Mouse (Mus musculus) lung, postnatal 0 days (tissue): ENCODE results near the gene Tmem132d. TPM values are rescaled to one million over a fixed set of nuclear protein-coding genes. Genes with fewer than 3 reads are reported as not detected.

Experiments used
- ATAC-seq: fragments of 200-750 bp; cut with Nextera tagmentation; 2 replicates; pipeline ENCODE4 v1.8.0; 2017; ENCODE audit warnings: moderate library complexity
- DNase-seq: peaks from one replicate; pipeline ENCODE4 v3.0.0-alpha.2; 2016; ENCODE audit warnings: low spot score
- H3K27ac ChIP-seq: fragments of 300-500 bp; sonication (generic); 2 replicates; pipeline ENCODE4 v1.5.1; 2014; ENCODE audit warnings: antibody characterized with exemption, mild to moderate bottlenecking, low read length, mixed read lengths
- H3K27me3 ChIP-seq: fragments of 300-500 bp; sonication (generic); replicated peaks from 2 replicates; pipeline ENCODE4 v1.6.1; 2014; ENCODE audit warnings: low read length, mixed read lengths; ENCODE audit not compliant: insufficient read depth
- H3K36me3 ChIP-seq: fragments of 300-500 bp; sonication (generic); 2 replicates; pipeline ENCODE4 v1.6.1; 2014; ENCODE audit warnings: low read length, mixed read lengths; ENCODE audit not compliant: insufficient read depth
- H3K4me1 ChIP-seq: fragments of 300-500 bp; sonication (generic); 2 replicates; pipeline ENCODE4 v1.6.1; 2014; ENCODE audit warnings: antibody characterized with exemption, low read depth, low read length, mixed read lengths; ENCODE audit not compliant: insufficient read depth
- H3K4me2 ChIP-seq: fragments of 300-500 bp; sonication (generic); replicated peaks from 2 replicates; pipeline ENCODE4 v1.6.1; 2014; ENCODE audit warnings: low read depth, mild to moderate bottlenecking, low read length, moderate library complexity, mixed read lengths
- H3K4me3 ChIP-seq: fragments of 300-500 bp; sonication (generic); 2 replicates; pipeline ENCODE4 v1.5.1; 2014; ENCODE audit warnings: low read depth, low read length
- H3K9ac ChIP-seq: fragments of 300-500 bp; sonication (generic); replicated peaks from 2 replicates; pipeline ENCODE4 v1.6.1; 2014; ENCODE audit warnings: low read depth, mild to moderate bottlenecking
- H3K9me3 ChIP-seq: fragments of 300-500 bp; sonication (generic); 2 replicates; pipeline ENCODE4 v1.6.1; 2016; ENCODE audit warnings: low read length, mixed read lengths
- CTCF ChIP-seq: IDR thresholded peaks from 2 replicates; pipeline ENCODE4 v1.5.1; 2016; ENCODE audit warnings: antibody characterized with exemption, mild to moderate bottlenecking
- EP300 ChIP-seq: IDR thresholded peaks from 2 replicates; pipeline ENCODE4 v1.6.1; 2016; ENCODE audit warnings: antibody characterized with exemption, mild to moderate bottlenecking, control low read depth
- WGBS: fragments of 180-500 bp; shearing (Covaris S2); extraction: QIAGEN DNeasy Blood & Tissue Kit; methylation state at CpG from one replicate; pipeline ENCODE4 v1.1.7; 2014; 5-methylcytosine and 5-hydroxymethylcytosine counted together
- polyA plus RNA-seq: library from polyadenylated mRNA; unstranded; fragments of >200 nt; fragmentation: Nextera tagmentation; extraction: Ambion mirVana; gene quantifications from 2 replicates; pipeline ENCODE4 v1.2.1, GENCODE M21; 2015

Tmem132d gene
- polyA plus RNA-seq, 1 experiment from 2014 or later = 1.6 TPM

DNA sequence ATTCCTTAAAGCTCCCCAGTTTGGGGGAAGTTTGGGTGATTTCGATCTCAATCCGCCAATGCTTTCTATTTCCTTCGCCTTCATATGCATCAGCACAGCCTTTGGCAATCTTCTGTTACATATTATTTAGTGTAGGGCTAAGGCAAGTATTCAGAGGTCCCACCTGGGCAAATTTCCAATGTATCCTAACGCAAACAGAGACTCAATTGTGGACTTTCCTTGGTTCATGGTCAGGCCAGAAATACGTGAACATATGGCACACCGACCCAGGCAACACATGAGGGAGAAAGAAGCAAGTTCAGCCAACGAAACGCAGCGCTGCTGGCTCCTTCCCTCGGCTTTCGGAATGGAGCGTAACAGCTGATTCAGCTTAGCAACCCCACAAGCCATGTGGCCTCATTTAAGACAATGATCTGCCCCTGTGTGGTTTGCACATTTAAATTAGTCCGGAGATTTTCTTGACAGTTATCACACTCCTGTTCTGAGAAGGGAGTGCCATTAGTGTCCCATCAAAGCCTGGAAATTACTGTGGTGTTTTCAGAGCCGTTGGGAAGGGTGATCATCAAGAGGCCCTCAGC lies 242.5 kb downstream of the Tmem132d start:
- ATAC-seq (no peak), DNase-seq (no peak)
- Histone ChIP-seq H3K9ac (no peak overlapping the region), H3K27me3 (no peaks in the 10 kb centered on the region), H3K4me3 (no peak overlapping the region), H3K9me3 (no peaks in the 10 kb centered on the region), H3K27ac (no peak overlapping the region), H3K4me1 (no peaks in the 10 kb centered on the region), H3K4me2 (no peak overlapping the region), H3K36me3 (no peaks in the 10 kb centered on the region)
- WGBS = 78% methylated on average over 14 of the region's 14 CpGs
- TF ChIP-seq EP300 = no peak
- TF ChIP-seq CTCF = no peak

DNA sequence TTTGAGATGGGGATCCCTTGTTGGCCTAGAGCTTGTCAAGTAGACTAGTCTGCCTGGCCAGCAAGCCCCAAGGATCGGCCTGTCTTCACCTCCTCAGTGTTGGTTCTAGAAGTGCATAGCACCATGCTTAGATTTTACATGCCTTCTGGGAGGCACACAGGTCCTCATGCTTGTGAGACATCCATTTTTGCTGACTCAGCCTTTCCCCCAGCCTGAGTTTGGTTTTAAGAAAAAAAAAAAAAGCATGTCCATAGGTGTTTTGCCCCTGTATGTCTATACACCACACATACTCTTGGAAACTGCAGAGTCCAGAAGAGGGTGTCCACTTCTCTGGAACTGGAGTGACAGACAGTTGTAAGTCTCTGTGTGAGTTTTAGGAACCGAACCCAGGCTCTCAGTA lies 256.6 kb downstream of the Tmem132d start:
- no peak for DNase-seq
- TF ChIP-seq EP300 = no peak
- TF ChIP-seq CTCF = no peak

GRCm38 (mm10) chr5:128158901-128159675 lies 273.8 kb downstream of the Tmem132d start:
- TF ChIP-seq EP300 = no peak
- TF ChIP-seq CTCF = no peak
- H3K27me3 ChIP-seq = no peaks in the 10 kb centered on the region
- no peak overlapping the region for H3K4me3 ChIP-seq
- H3K4me1 ChIP-seq = no peaks in the 10 kb centered on the region
- no peak overlapping the region for H3K9ac ChIP-seq
- WGBS = 76% methylated on average over 12 of the region's 12 CpGs
- ATAC-seq (no peak), DNase-seq (no peak)
- H3K27ac ChIP-seq = no peak overlapping the region
- no peaks in the 10 kb centered on the region for H3K9me3 ChIP-seq
- H3K4me2 ChIP-seq = no peak overlapping the region
- no peaks in the 10 kb centered on the region for H3K36me3 ChIP-seq

More for the DNA sequence above, 256.6 kb downstream of the Tmem132d start:
- ATAC-seq = no peak
- Histone ChIP-seq H3K9me3 (no peaks in the 10 kb centered on the region), H3K4me1 (no peaks in the 10 kb centered on the region), H3K9ac (no peak overlapping the region), H3K27me3 (no peaks in the 10 kb centered on the region), H3K27ac (no peak overlapping the region), H3K4me3 (no peak overlapping the region), H3K4me2 (no peak overlapping the region), H3K36me3 (no peaks in the 10 kb centered on the region)
- 89% methylated on average over 2 of the region's 2 CpGs for WGBS

DNA sequence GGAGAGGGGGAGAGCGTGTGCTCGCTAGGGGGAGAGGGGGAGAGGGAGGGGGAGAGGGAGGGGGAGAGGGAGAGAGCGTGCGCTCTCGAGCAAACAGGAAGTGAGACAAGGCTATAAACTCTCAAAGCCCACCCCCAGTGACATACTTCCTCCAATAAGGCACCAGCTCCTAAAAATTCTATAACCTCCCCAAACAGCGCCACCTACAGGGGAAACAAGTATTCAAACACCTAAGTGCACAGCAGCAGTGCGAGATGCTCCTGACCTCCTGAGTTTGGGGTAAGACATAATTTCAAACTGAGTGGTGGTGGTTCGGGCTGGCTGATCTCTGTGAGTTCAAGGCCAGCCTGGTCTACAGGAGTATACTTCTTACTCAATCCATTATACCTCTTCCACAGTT lies 281.4 kb downstream of the Tmem132d start:
- H3K27ac ChIP-seq = no peak overlapping the region
- no peaks in the 10 kb centered on the region for H3K36me3 ChIP-seq
- WGBS = 88% methylated on average over 6 of the region's 8 CpGs
- no peak overlapping the region for H3K4me3 ChIP-seq
- H3K9ac ChIP-seq = no peak overlapping the region
- H3K4me2 ChIP-seq = no peak overlapping the region
- H3K9me3 ChIP-seq = no peaks in the 10 kb centered on the region
- DNase-seq (no peak), ATAC-seq (no peak)
- H3K27me3 ChIP-seq = no peaks in the 10 kb centered on the region
- H3K4me1 ChIP-seq = no peaks in the 10 kb centered on the region
- TF ChIP-seq EP300 (no peak), CTCF (no peak)

DNA sequence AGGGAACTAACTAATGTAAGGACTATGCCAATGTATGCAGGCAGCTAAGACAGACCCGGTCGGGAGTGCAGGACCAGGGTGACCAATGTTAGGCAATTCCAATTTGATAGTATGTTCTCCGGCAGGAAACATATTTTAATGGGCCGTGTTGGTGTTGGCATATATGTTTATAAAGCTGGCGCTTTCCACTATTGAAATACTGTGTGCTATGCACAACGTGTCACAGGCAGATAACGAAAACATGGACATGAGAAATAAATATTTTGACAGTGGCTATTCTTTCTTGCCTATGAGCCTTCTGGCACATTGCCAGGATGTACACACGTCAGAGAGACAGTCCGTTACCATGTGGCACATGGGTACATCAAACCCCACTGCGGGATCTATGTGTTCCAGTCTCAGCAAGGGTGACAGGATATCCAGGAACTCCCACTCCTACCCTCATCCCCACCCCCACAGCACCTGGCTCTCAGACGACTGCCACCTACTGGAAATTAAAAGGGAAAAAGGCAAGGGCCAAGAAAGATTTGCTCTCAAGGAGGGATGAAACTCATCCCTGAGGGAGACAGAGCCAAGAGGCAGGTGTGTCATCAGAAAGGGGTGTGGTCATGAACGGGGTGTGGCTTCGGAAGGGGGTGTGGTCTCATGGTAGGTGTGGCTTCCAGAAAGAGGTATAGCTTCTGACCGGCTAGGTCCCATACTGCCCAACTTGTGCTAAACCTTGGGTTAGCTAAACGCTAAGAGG lies 285.8 kb downstream of the Tmem132d start:
- no peak overlapping the region for H3K27ac ChIP-seq
- ATAC-seq (peak; percentile 79), DNase-seq (peak; percentile 41)
- H3K4me3 ChIP-seq = no peak overlapping the region
- no peaks in the 10 kb centered on the region for H3K27me3 ChIP-seq
- no peaks in the 10 kb centered on the region for H3K9me3 ChIP-seq
- H3K9ac ChIP-seq = no peak overlapping the region
- no peaks in the 10 kb centered on the region for H3K36me3 ChIP-seq
- peak; percentile 76 for TF ChIP-seq EP300
- no peak for TF ChIP-seq CTCF
- no peak overlapping the region for H3K4me2 ChIP-seq
- no peaks in the 10 kb centered on the region for H3K4me1 ChIP-seq
- 52% methylated on average over 15 of the region's 15 CpGs for WGBS

- no peaks in the 10 kb centered on the region for H3K36me3 ChIP-seq
- 88% methylated on average over 3 of the region's 3 CpGs for WGBS
- H3K27ac ChIP-seq = no peak overlapping the region
- H3K4me3 ChIP-seq = no peak overlapping the region
- TF ChIP-seq EP300 = no peak
- no peak for TF ChIP-seq CTCF
- no peaks in the 10 kb centered on the region for H3K27me3 ChIP-seq
- H3K4me2 ChIP-seq = no peak overlapping the region
- H3K9ac ChIP-seq = no peak overlapping the region
- ATAC-seq = no peak
- no peak for DNase-seq
- no peaks in the 10 kb centered on the region for H3K4me1 ChIP-seq
- no peaks in the 10 kb centered on the region for H3K9me3 ChIP-seq
Observed at GRCm38 (mm10) chr5:128144799-128145198, 288.1 kb downstream of the Tmem132d start.
